Mouse (Mus musculus) ES-E14 (cell line): ENCODE results near the gene Npl. TPM values are rescaled to one million over a fixed set of nuclear protein-coding genes. Genes with fewer than 3 reads are reported as not detected.

Experiments used
- DNase-seq: peaks from one replicate; pipeline ENCODE4 v3.0.0-alpha.2; 2013; ENCODE audit warnings: low read depth, low spot score
- H3K27ac ChIP-seq: 2 replicates; pipeline ENCODE4 v1.5.1; 2012; ENCODE audit warnings: low read depth, mild to moderate bottlenecking, low read length, moderate library complexity, mixed read lengths; ENCODE audit not compliant: poor library complexity, insufficient read depth, severe bottlenecking
- H3K36me3 ChIP-seq: 2 replicates; pipeline ENCODE4 v1.6.1; 2012; ENCODE audit warnings: mild to moderate bottlenecking, low read length, moderate library complexity, mixed read lengths; ENCODE audit not compliant: control insufficient read depth, poor library complexity, insufficient read depth, severe bottlenecking
- H3K4me1 ChIP-seq, 2 experiments: fragments of 150-350 bp in 1 of 2; sonication (generic) in 1 of 2; 2 replicates each; pipeline ENCODE4 v1.6.1; 2012; ENCODE audit warnings: low read length in 2 of 2, mild to moderate bottlenecking in 1 of 2, mixed read lengths in 1 of 2; ENCODE audit not compliant: control insufficient read depth in 2 of 2, insufficient read depth in 2 of 2, poor library complexity in 1 of 2
- H3K4me3 ChIP-seq, 2 experiments: fragments of 150-350 bp in 1 of 2; sonication (generic) in 1 of 2; 2 replicates each; pipeline ENCODE4 v1.5.1; 2012; ENCODE audit warnings: low read length in 2 of 2, low read depth in 1 of 2, mild to moderate bottlenecking in 1 of 2, mixed read lengths in 1 of 2; ENCODE audit not compliant: insufficient read depth in 1 of 2, poor library complexity in 1 of 2, severe bottlenecking in 1 of 2
- H3K9ac ChIP-seq: 2 replicates; pipeline ENCODE4 v1.6.1; 2012; ENCODE audit warnings: low read depth, mild to moderate bottlenecking, low read length, mixed read lengths; ENCODE audit not compliant: poor library complexity, insufficient read depth, severe bottlenecking
- H3K9me3 ChIP-seq: fragments of 150-350 bp; sonication (generic); 2 replicates; pipeline ENCODE4 v1.6.1; 2012; ENCODE audit warnings: low read depth, mild to moderate bottlenecking, low read length; ENCODE audit not compliant: control insufficient read depth, insufficient read depth
- CHD2 ChIP-seq: IDR thresholded peaks from 2 replicates; pipeline ENCODE4 v1.6.1; 2014; ENCODE audit warnings: mild to moderate bottlenecking, low read depth, low read length, inconsistent platforms
- HCFC1 ChIP-seq: IDR thresholded peaks from 2 replicates; pipeline ENCODE4 v1.6.1; 2012; ENCODE audit warnings: low read length, inconsistent platforms, borderline replicate concordance; ENCODE audit not compliant: insufficient read depth
- MAFK ChIP-seq: IDR thresholded peaks from 2 replicates; pipeline ENCODE4 v1.6.1; 2014; ENCODE audit warnings: mild to moderate bottlenecking, low read depth, low read length, inconsistent platforms; ENCODE audit not compliant: insufficient read depth
- ZC3H11A ChIP-seq: IDR thresholded peaks from 2 replicates; pipeline ENCODE4 v1.6.1; 2012; ENCODE audit warnings: low read depth, mild to moderate bottlenecking, inconsistent platforms, low read length, borderline replicate concordance
- ZNF384 ChIP-seq: IDR thresholded peaks from 2 replicates; pipeline ENCODE4 v1.6.1; 2012; ENCODE audit warnings: low read depth, low read length, inconsistent platforms
- in situ Hi-C, 2 experiments: fragments of 600-800 bp; cut with MboI; formaldehyde crosslinking; loops; one replicate each; pipeline ENCODE4 v1.15.1; 2025; ENCODE audit warnings: low sequenced_read_pairs in 2 of 2, inconsistent platforms in 1 of 2; ENCODE audit not compliant: unreplicated experiment in 2 of 2
- total RNA-seq: library from RNA; depleted of rRNA; stranded (reverse); fragments of 300-350 nt; gene quantifications from 2 replicates; pipeline ENCODE4 v1.2.3, GENCODE M21; 2012

Npl gene
- total RNA-seq, 1 experiment: 15.6 TPM

DNA sequence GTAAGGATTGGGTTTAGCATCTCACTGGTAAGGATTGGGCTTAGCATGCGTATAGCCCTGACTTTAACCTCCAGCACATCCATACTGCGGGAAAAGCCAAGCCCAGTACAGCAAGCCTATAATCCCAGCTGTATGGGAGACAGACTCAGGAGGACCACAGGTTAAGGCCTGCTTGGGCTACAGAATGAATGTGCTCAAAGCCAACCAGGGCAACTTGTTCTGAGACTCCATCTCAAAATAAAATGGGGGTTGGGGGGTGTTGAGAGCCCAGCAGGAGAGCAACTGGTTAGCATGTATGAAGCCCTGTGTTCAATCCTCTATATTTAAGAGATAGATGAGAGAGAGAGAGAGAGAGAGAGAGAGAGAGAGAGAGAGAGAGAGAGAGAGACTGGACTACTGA, 58.5 kb downstream of the Npl start:
- TF ChIP-seq ZC3H11A: no peak
- TF ChIP-seq CHD2: no peak
- no peak for TF ChIP-seq HCFC1
- TF ChIP-seq MAFK: no peak
- TF ChIP-seq ZNF384: no peak
- Histone ChIP-seq H3K9ac (no peak overlapping the region), H3K4me1 (peaks cover 12 to 21% of the 10 kb centered on the region in 2 experiments; a peak in 3 of 4 replicates), H3K9me3 (no peaks in the 10 kb centered on the region), H3K36me3 (no peaks in the 10 kb centered on the region), H3K4me3 (no peak overlapping the region), H3K27ac (peak overlapping the region; percentile 94; the same call in 1 of the 2 replicates)
- no peak for DNase-seq
- in situ Hi-C loops: no loop called here

DNA sequence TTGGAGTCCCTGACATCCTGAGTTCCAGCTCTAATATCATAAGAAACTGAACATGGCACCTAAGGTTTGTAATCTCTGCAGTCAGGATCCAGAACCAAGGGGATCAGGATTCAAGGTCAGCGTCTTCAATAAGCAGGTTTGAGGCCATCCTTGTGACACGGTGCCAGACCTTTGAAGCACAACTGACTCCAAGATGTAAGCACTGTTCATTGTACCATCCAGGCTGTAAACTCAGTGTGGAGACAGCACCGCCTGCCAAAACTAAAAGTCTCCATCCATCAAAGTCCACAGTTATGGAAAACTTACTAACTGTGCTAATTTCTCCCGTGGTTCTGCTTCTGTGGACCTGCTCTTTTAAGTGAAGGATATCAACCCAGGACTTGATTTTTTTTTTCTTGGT, 59.9 kb downstream of the Npl start:
- DNase-seq: no peak
- Histone ChIP-seq H3K9me3 (no peaks in the 10 kb centered on the region), H3K4me1 (peaks cover 9 to 19% of the 10 kb centered on the region in 2 experiments; a peak in 3 of 4 replicates), H3K36me3 (no peaks in the 10 kb centered on the region; the same call in none of the 2 replicates), H3K9ac (peak overlapping the region; percentile 30; the same call in 1 of the 2 replicates), H3K4me3 (no peak overlapping the region), H3K27ac (no peak overlapping the region; the same call in 1 of the 2 replicates)
- in situ Hi-C loops: no loop called here
- TF ChIP-seq ZC3H11A (no peak), CHD2 (no peak), ZNF384 (no peak), HCFC1 (no peak), MAFK (no peak)

DNA sequence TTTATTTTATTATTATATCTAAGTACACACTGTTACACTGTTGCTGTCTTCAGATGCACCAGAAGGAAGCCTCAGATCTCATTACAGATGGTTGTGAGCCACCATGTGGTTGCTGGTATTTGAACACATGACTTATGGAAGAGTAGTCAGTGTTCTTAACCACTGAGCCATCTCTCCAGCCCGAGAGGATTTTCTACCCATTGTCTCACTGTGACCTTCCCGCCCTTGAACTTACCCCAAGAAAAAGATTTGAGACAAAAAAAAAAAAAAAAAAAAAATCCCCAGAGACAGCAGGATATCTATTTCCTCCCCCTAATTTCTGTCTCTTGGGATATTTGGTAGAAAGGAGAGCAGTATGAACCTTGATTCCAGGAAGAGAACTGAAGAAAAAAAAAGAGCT, 60.3 kb downstream of the Npl start:
- H3K9ac ChIP-seq: no peak overlapping the region; the same call in 1 of the 2 replicates
- H3K4me3 ChIP-seq: no peak overlapping the region
- no peaks in the 10 kb centered on the region; the same call in none of the 2 replicates for H3K36me3 ChIP-seq
- DNase-seq: no peak
- no peaks in the 10 kb centered on the region for H3K9me3 ChIP-seq
- H3K4me1 ChIP-seq: peaks cover 9 to 18% of the 10 kb centered on the region in 2 experiments; a peak in 3 of 4 replicates
- H3K27ac ChIP-seq: no peak overlapping the region; the same call in 1 of the 2 replicates
- in situ Hi-C loops: no loop called here
- TF ChIP-seq ZNF384: peak; percentile 75
- no peak for TF ChIP-seq HCFC1
- no peak for TF ChIP-seq CHD2
- no peak for TF ChIP-seq ZC3H11A

DNA sequence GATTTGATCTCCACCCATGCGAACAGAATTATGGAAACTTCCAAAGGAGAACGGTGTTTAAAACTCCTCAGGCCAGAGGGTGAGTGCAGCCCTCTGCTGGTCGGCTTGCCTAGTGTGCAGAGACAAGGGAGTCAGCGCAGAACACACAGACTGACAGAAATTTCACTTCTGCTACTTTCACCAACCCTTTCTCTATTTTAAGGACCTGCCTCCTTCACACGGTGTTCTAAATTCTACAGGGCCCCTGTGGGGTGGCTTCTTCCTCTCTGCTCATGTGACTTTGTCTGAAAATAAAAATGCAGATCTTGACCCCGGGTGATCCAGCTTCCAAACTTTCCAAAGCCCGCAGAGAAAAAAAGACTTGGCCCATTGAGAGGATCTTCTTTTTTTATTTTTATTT, 60.7 kb downstream of the Npl start:
- Histone ChIP-seq H3K9ac (peak overlapping the region; percentile 34; the same call in 1 of the 2 replicates), H3K36me3 (no peaks in the 10 kb centered on the region; the same call in none of the 2 replicates), H3K27ac (peak overlapping the region; percentile 56; the same call in 1 of the 2 replicates), H3K4me3 (no peak overlapping the region), H3K9me3 (no peaks in the 10 kb centered on the region), H3K4me1 (peaks cover 9 to 16% of the 10 kb centered on the region in 2 experiments; a peak in 3 of 4 replicates)
- in situ Hi-C loops: no loop called here
- TF ChIP-seq MAFK (no peak), HCFC1 (no peak), CHD2 (no peak), ZC3H11A (no peak), ZNF384 (no peak)
- no peak for DNase-seq

DNA sequence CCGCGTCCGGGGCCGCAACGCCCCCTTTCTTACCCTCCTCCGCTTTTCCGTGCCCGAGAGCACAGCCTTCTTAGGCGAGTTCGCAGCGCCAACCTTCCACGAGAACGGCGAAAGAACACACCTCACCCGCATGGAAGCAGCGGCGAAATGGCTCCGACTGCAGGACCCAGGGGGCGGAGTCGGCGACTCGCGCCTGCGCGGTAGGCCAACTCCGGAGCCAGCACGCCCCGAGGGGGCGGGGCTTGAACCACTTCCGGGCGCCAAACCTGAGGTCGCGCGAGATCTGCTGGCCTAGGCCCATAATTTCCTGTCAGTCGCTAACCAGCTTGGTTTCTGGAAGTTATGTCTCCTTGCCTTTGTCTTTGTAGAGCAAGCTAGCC, 62.4 kb downstream of the Npl start, which contains the start of gene Dhx9:
Gene Dhx9 (minus strand): TSS at position 161 of the 380 bp plus-strand sequence.
- no peaks in the 10 kb centered on the region for H3K9me3 ChIP-seq
- peak; percentile 87 for DNase-seq
- peak within 1 kb of the TSS; percentile 90 to 91 for H3K4me3 ChIP-seq
- H3K9ac ChIP-seq: peak within 1 kb of the TSS; percentile 98
- TF ChIP-seq MAFK: no peak
- peak; percentile 92 for TF ChIP-seq CHD2
- TF ChIP-seq HCFC1: peak; percentile 70; the same call in 1 of the 2 replicates
- H3K36me3 ChIP-seq: no peaks in the 10 kb centered on the region; the same call in none of the 2 replicates
- H3K4me1 ChIP-seq: peaks cover 3 to 14% of the 10 kb centered on the region in 2 experiments; a peak in 3 of 4 replicates
- H3K27ac ChIP-seq: peak within 1 kb of the TSS; percentile 85
- in situ Hi-C loops: no loop called here
